Mouse (Mus musculus) liver, embryonic 14.5 days (tissue): ENCODE results near the gene Psma7.

ENCODE experiments used
- CTCF ChIP-seq: IDR thresholded peaks from 2 replicates; pipeline ENCODE4 v1.5.1; 2016; ENCODE audit warnings: antibody characterized with exemption, low read depth, control low read depth
- EP300 ChIP-seq: IDR thresholded peaks from 2 replicates; pipeline ENCODE4 v1.6.1; 2016; ENCODE audit warnings: antibody characterized with exemption, low read depth

DNA sequence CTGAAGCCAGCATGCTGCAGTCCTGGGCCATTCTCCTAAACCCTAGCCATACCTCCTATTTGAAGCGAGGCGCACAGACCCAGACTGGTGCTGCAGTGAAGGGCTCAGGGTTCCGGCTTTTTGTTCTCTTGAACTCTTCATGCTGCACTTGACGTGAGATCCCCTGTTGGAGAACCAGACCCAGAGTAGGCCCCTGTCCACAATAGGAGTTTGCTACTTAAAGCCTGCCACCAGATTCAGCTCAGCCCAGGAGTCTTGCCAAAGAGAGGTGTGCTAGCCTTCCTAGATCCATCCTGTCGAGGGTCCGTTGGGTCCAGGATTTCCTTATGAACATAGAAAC lies 16.4 kb downstream of the Psma7 start:
- TF ChIP-seq EP300 (no peak), CTCF (no peak)
